Mouse (Mus musculus): Measurements from ENCODE around the gene Cox10. TPM values are rescaled to one million over a fixed set of nuclear protein-coding genes. Genes with fewer than 3 reads are reported as not detected.

Cox10 gene
- polyA plus RNA-seq, 1 experiment from 2014 or later = 28.9 TPM

GRCm38 (mm10) chr11:64091150-64091549 is 11.9 kb upstream of the Cox10 start:
- 85% methylated on average over 7 of the region's 7 CpGs for WGBS
- Histone ChIP-seq H3K4me3 (ENCODE audit: low read length) (no peak overlapping the region), H3K36me3 (ENCODE audit: control insufficient read depth, insufficient read depth, low read length) (no peaks in the 10 kb centered on the region), H3K9ac (ENCODE audit: low read depth, low read length) (no peak overlapping the region), H3K4me2 (ENCODE audit: low read length) (no peak overlapping the region), H3K4me1 (ENCODE audit: control insufficient read depth, insufficient read depth, low read depth, low read length) (no peaks in the 10 kb centered on the region), H3K27ac (ENCODE audit: low read depth, low read length) (no peak overlapping the region), H3K9me3 (ENCODE audit: control insufficient read depth, low read length) (no peaks in the 10 kb centered on the region), H3K27me3 (replicated peaks; ENCODE audit: control insufficient read depth, insufficient read depth, low read length) (no peaks in the 10 kb centered on the region)
- ATAC-seq = no peak

GRCm38 (mm10) chr11:64089682-64090081 is 10.4 kb upstream of the Cox10 start:
- Histone ChIP-seq H3K9me3 (ENCODE audit: control insufficient read depth, low read length) (no peaks in the 10 kb centered on the region), H3K4me2 (ENCODE audit: low read length) (no peak overlapping the region), H3K36me3 (ENCODE audit: control insufficient read depth, insufficient read depth, low read length) (no peaks in the 10 kb centered on the region), H3K4me1 (ENCODE audit: control insufficient read depth, insufficient read depth, low read depth, low read length) (no peaks in the 10 kb centered on the region), H3K4me3 (ENCODE audit: low read length) (no peak overlapping the region), H3K27ac (ENCODE audit: low read depth, low read length) (no peak overlapping the region), H3K27me3 (replicated peaks; ENCODE audit: control insufficient read depth, insufficient read depth, low read length) (no peaks in the 10 kb centered on the region), H3K9ac (ENCODE audit: low read depth, low read length) (no peak overlapping the region)
- 45% methylated on average over 2 of the region's 2 CpGs for WGBS
- no peak for ATAC-seq

- 88% methylated on average over 5 of the region's 5 CpGs for WGBS
- no peaks in the 10 kb centered on the region for H3K27me3 ChIP-seq (replicated peaks; ENCODE audit: control insufficient read depth, insufficient read depth, low read length)
These were observed 6.6 kb upstream of the Cox10 start for GRCm38 (mm10) chr11:64085888-64086287.

GRCm38 (mm10) chr11:64079727-64080081 is 436 bp upstream of the Cox10 start:
- H3K4me2 ChIP-seq (ENCODE audit: low read length) = peak overlapping the region; percentile 66
- peak; percentile 45; the same call in 1 of the 2 replicates for ATAC-seq
- peaks cover 9% of the 10 kb centered on the region for H3K4me1 ChIP-seq (ENCODE audit: control insufficient read depth, insufficient read depth, low read depth, low read length)
- peak overlapping the region; percentile 84 for H3K9ac ChIP-seq (ENCODE audit: low read depth, low read length)
- H3K27me3 ChIP-seq (replicated peaks; ENCODE audit: control insufficient read depth, insufficient read depth, low read length) = no peaks in the 10 kb centered on the region
- under 1% methylated on average over 8 of the region's 8 CpGs for WGBS
- H3K27ac ChIP-seq (ENCODE audit: low read depth, low read length) = peak overlapping the region; percentile 90
- no peaks in the 10 kb centered on the region for H3K9me3 ChIP-seq (ENCODE audit: control insufficient read depth, low read length)
- peak overlapping the region; percentile 78 for H3K4me3 ChIP-seq (ENCODE audit: low read length)
- no peaks in the 10 kb centered on the region for H3K36me3 ChIP-seq (ENCODE audit: control insufficient read depth, insufficient read depth, low read length)

More at GRCm38 (mm10) chr11:64085888-64086287, 6.6 kb upstream of the Cox10 start:
- no peak for ATAC-seq
- Histone ChIP-seq H3K9ac (ENCODE audit: low read depth, low read length) (no peak overlapping the region), H3K9me3 (ENCODE audit: control insufficient read depth, low read length) (no peaks in the 10 kb centered on the region), H3K4me2 (ENCODE audit: low read length) (no peak overlapping the region), H3K27ac (ENCODE audit: low read depth, low read length) (no peak overlapping the region), H3K4me3 (ENCODE audit: low read length) (no peak overlapping the region), H3K36me3 (ENCODE audit: control insufficient read depth, insufficient read depth, low read length) (no peaks in the 10 kb centered on the region), H3K4me1 (ENCODE audit: control insufficient read depth, insufficient read depth, low read depth, low read length) (no peaks in the 10 kb centered on the region; the same call in 1 of the 2 replicates)

GRCm38 (mm10) chr11:64076212-64076611 is 3.1 kb downstream of the Cox10 start:
- peaks cover 9% of the 10 kb centered on the region for H3K4me1 ChIP-seq (ENCODE audit: control insufficient read depth, insufficient read depth, low read depth, low read length)
- WGBS = 94% methylated on average over 4 of the region's 4 CpGs
- H3K36me3 ChIP-seq (ENCODE audit: control insufficient read depth, insufficient read depth, low read length) = 0 out of 2 replicates have a peak, but pooled peaks cover under 1% of the 10 kb centered on the region
- H3K4me3 ChIP-seq (ENCODE audit: low read length) = no peak overlapping the region
- no peaks in the 10 kb centered on the region for H3K27me3 ChIP-seq (replicated peaks; ENCODE audit: control insufficient read depth, insufficient read depth, low read length)
- ATAC-seq = no peak
- H3K27ac ChIP-seq (ENCODE audit: low read depth, low read length) = no peak overlapping the region
- H3K9me3 ChIP-seq (ENCODE audit: control insufficient read depth, low read length) = no peaks in the 10 kb centered on the region
- no peak overlapping the region for H3K9ac ChIP-seq (ENCODE audit: low read depth, low read length)
- no peak overlapping the region for H3K4me2 ChIP-seq (ENCODE audit: low read length)

GRCm38 (mm10) chr11:64073379-64073778 is 5.9 kb downstream of the Cox10 start:
- Histone ChIP-seq H3K4me2 (ENCODE audit: low read length) (no peak overlapping the region), H3K27me3 (replicated peaks; ENCODE audit: control insufficient read depth, insufficient read depth, low read length) (no peaks in the 10 kb centered on the region), H3K9ac (ENCODE audit: low read depth, low read length) (no peak overlapping the region), H3K27ac (ENCODE audit: low read depth, low read length) (no peak overlapping the region), H3K9me3 (ENCODE audit: control insufficient read depth, low read length) (no peaks in the 10 kb centered on the region), H3K4me1 (ENCODE audit: control insufficient read depth, insufficient read depth, low read depth, low read length) (peaks cover 4% of the 10 kb centered on the region; the same call in 1 of the 2 replicates), H3K4me3 (ENCODE audit: low read length) (no peak overlapping the region), H3K36me3 (ENCODE audit: control insufficient read depth, insufficient read depth, low read length) (0 out of 2 replicates have a peak, but pooled peaks cover 2% of the 10 kb centered on the region)
- WGBS = 75% methylated on average over 4 of the region's 4 CpGs
- no peak for ATAC-seq

GRCm38 (mm10) chr11:64071536-64071935 is 7.7 kb downstream of the Cox10 start:
- Histone ChIP-seq H3K27ac (ENCODE audit: low read depth, low read length) (no peak overlapping the region), H3K9me3 (ENCODE audit: control insufficient read depth, low read length) (no peaks in the 10 kb centered on the region), H3K4me1 (ENCODE audit: control insufficient read depth, insufficient read depth, low read depth, low read length) (no peaks in the 10 kb centered on the region), H3K4me3 (ENCODE audit: low read length) (no peak overlapping the region), H3K27me3 (replicated peaks; ENCODE audit: control insufficient read depth, insufficient read depth, low read length) (no peaks in the 10 kb centered on the region), H3K4me2 (ENCODE audit: low read length) (no peak overlapping the region), H3K36me3 (ENCODE audit: control insufficient read depth, insufficient read depth, low read length) (0 out of 2 replicates have a peak, but pooled peaks cover 2% of the 10 kb centered on the region), H3K9ac (ENCODE audit: low read depth, low read length) (no peak overlapping the region)
- WGBS = 94% methylated on average over 12 of the region's 12 CpGs
- ATAC-seq = no peak

- Histone ChIP-seq H3K4me3 (ENCODE audit: low read length) (no peak overlapping the region), H3K9ac (ENCODE audit: low read depth, low read length) (no peak overlapping the region), H3K4me2 (ENCODE audit: low read length) (no peak overlapping the region), H3K27me3 (replicated peaks; ENCODE audit: control insufficient read depth, insufficient read depth, low read length) (no peaks in the 10 kb centered on the region), H3K36me3 (ENCODE audit: control insufficient read depth, insufficient read depth, low read length) (peaks cover 3% of the 10 kb centered on the region; the same call in 1 of the 2 replicates), H3K4me1 (ENCODE audit: control insufficient read depth, insufficient read depth, low read depth, low read length) (no peaks in the 10 kb centered on the region), H3K27ac (ENCODE audit: low read depth, low read length) (no peak overlapping the region), H3K9me3 (ENCODE audit: control insufficient read depth, low read length) (no peaks in the 10 kb centered on the region)
- 92% methylated on average over 2 of the region's 2 CpGs for WGBS
- no peak for ATAC-seq
These were observed 13.3 kb downstream of the Cox10 start for GRCm38 (mm10) chr11:64066001-64066400.

- ATAC-seq = no peak
- Histone ChIP-seq H3K36me3 (ENCODE audit: control insufficient read depth, insufficient read depth, low read length) (peaks cover 10% of the 10 kb centered on the region; the same call in 1 of the 2 replicates), H3K4me1 (ENCODE audit: control insufficient read depth, insufficient read depth, low read depth, low read length) (no peaks in the 10 kb centered on the region), H3K4me3 (ENCODE audit: low read length) (no peak overlapping the region), H3K27me3 (replicated peaks; ENCODE audit: control insufficient read depth, insufficient read depth, low read length) (no peaks in the 10 kb centered on the region), H3K9me3 (ENCODE audit: control insufficient read depth, low read length) (no peaks in the 10 kb centered on the region), H3K9ac (ENCODE audit: low read depth, low read length) (no peak overlapping the region), H3K4me2 (ENCODE audit: low read length) (no peak overlapping the region), H3K27ac (ENCODE audit: low read depth, low read length) (no peak overlapping the region)
- WGBS = 83% methylated on average over 3 of the region's 3 CpGs
These were observed 16.1 kb downstream of the Cox10 start for GRCm38 (mm10) chr11:64063130-64063529.

GRCm38 (mm10) chr11:64062226-64062625 is 17.0 kb downstream of the Cox10 start:
- Histone ChIP-seq H3K4me1 (ENCODE audit: control insufficient read depth, insufficient read depth, low read depth, low read length) (no peaks in the 10 kb centered on the region), H3K36me3 (ENCODE audit: control insufficient read depth, insufficient read depth, low read length) (peaks cover 10% of the 10 kb centered on the region), H3K27ac (ENCODE audit: low read depth, low read length) (no peak overlapping the region), H3K4me3 (ENCODE audit: low read length) (no peak overlapping the region), H3K27me3 (replicated peaks; ENCODE audit: control insufficient read depth, insufficient read depth, low read length) (no peaks in the 10 kb centered on the region), H3K4me2 (ENCODE audit: low read length) (no peak overlapping the region), H3K9ac (ENCODE audit: low read depth, low read length) (no peak overlapping the region), H3K9me3 (ENCODE audit: control insufficient read depth, low read length) (no peaks in the 10 kb centered on the region)
- no peak for ATAC-seq
- 95% methylated on average over 4 of the region's 4 CpGs for WGBS

Data from hindbrain, embryonic 16.5 days (tissue).